ENCODE assay signal across 11 mouse cellular contexts in the genomic region with DNA sequence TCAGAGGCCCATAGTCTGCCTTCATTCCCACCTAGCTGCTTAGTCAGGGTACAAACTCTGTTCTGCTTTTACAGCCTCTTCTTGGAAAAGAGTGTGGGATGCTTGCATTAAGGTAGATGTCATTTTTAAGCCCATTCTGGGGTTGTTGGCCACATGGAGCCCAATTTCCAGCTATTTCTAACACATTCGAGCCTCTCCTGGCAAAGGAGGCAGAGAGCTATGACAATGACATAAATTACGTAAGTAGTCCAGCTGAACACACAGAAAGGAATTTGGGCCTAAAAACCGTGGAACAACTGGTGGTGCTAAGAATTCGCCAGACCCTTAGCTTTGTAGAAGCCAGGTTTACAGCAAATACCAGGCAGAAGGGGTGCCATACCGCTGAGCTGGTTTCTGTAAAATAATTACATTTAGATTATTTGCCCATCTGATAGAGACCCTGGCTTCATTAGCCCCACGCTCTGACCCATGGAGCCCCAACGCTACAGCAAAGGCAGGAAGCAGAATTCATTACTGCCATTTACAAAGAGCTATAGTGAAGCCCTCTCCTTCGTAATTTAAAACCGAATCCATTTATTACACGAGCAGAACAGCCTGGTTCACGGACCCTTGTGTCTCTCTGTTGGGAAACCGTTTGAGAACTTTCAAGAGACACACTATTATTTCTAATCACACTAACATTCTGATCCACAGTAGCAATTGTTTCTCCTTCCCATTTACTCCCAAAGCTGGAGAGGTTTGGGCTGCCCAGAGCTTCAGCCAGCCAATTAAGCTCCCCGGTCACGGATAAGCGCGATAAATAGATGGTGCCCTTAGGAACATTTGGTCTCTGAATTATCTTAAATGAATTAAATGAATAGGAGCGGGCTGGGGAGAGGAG. TPM values are rescaled to one million over a fixed set of nuclear protein-coding genes. Genes with fewer than 3 reads are reported as not detected.
DNase-seq lines count a peak whose midpoint lies in the region; ATAC-seq and TF ChIP-seq lines count a peak whose summit lies in the region.
"Had no signal": no experiment of that assay in that cellular context is flagged by ENCODE, and none has a peak within 500 bp of the region (broad histone marks: within the 10 kb centered on the region; RNA-seq: fewer than 3 reads in every experiment).

No protein-coding gene starts in this region.

- no peak for TF ChIP-seq EP300 in liver, postnatal 0 days (IDR thresholded peaks at IDR 0.05; ENCODE audit: low read depth)

- no peaks in the 10 kb centered on the region for H3K36me3 ChIP-seq in neural tube, embryonic 11.5 days (ENCODE audit: control insufficient read depth, insufficient read depth, low read length)
- H3K36me3 ChIP-seq in forebrain, embryonic 13.5 days (ENCODE audit: poor library complexity, severe bottlenecking), result no peaks in the 10 kb centered on the region
- no peaks in the 10 kb centered on the region for H3K36me3 ChIP-seq in limb, embryonic 13.5 days
- H3K36me3 ChIP-seq in liver, postnatal 0 days (replicated peaks; ENCODE audit: insufficient read depth, low read length), result no peaks in the 10 kb centered on the region

- H3K4me3 ChIP-seq in neural tube, embryonic 11.5 days (ENCODE audit: low read depth, low read length), result no peak overlapping the region
- H3K4me3 ChIP-seq in forebrain, embryonic 13.5 days, result no peak overlapping the region
- H3K4me3 ChIP-seq in limb, embryonic 13.5 days, result no peak overlapping the region
- H3K4me3 ChIP-seq in liver, postnatal 0 days (ENCODE audit: low read depth, low read length), result no peak overlapping the region

- H3K4me2 ChIP-seq in neural tube, embryonic 11.5 days (ENCODE audit: low read depth), result no peak overlapping the region
- peak overlapping the region; percentile 45 for H3K4me2 ChIP-seq in forebrain, embryonic 13.5 days
- no peak overlapping the region for H3K4me2 ChIP-seq in limb, embryonic 13.5 days (replicated peaks)
- H3K4me2 ChIP-seq in liver, postnatal 0 days (ENCODE audit: low read depth, low read length), result no peak overlapping the region

- ATAC-seq in neural tube, embryonic 11.5 days (ENCODE audit: insufficient read depth, low FRiP score, low TSS enrichment), result no peak
- ATAC-seq in forebrain, embryonic 13.5 days, result peak; percentile 73
- ATAC-seq in limb, embryonic 13.5 days (ENCODE audit: low FRiP score, low read depth), result no peak
- no peak for ATAC-seq in liver, postnatal 0 days

- no peak overlapping the region for H3K9ac ChIP-seq in neural tube, embryonic 11.5 days (ENCODE audit: low read length)
- peak overlapping the region; percentile 50 for H3K9ac ChIP-seq in forebrain, embryonic 13.5 days
- H3K9ac ChIP-seq in limb, embryonic 13.5 days, result no peak overlapping the region
- H3K9ac ChIP-seq in liver, postnatal 0 days (replicated peaks), result no peak overlapping the region
- H3K9ac ChIP-seq: liver, embryonic 14.5 days had no signal

- H3K27ac ChIP-seq in neural tube, embryonic 11.5 days (ENCODE audit: low read depth, low read length), result peak overlapping the region; percentile 75
- H3K27ac ChIP-seq in forebrain, embryonic 13.5 days, result peak overlapping the region; percentile 87
- peak overlapping the region; percentile 59 for H3K27ac ChIP-seq in limb, embryonic 13.5 days
- H3K27ac ChIP-seq in liver, postnatal 0 days (ENCODE audit: low read depth), result no peak overlapping the region
- H3K27ac ChIP-seq: liver, embryonic 14.5 days had no signal

- DNase-seq in neural tube, embryonic 11.5 days (ENCODE audit: low spot score), result peak; percentile 45
- DNase-seq in neural tube, embryonic 10.5 days (ENCODE audit: extremely low spot score, low spot score), result no peak
- DNase-seq in natural killer cell, adult 2 months (ENCODE audit: low spot score in 2 of 2), result no peak
- DNase-seq in liver, postnatal 0 days, result no peak
- no peak for DNase-seq in heart, adult 9 months (ENCODE audit: low spot score in 2 of 2)
- DNase-seq: cerebellum, adult 8-10 months; kidney, postnatal 25 days; thymus, postnatal 25 days had no signal

- no peaks in the 10 kb centered on the region for H3K27me3 ChIP-seq in neural tube, embryonic 11.5 days (ENCODE audit: control insufficient read depth, insufficient read depth, low read length)
- no peaks in the 10 kb centered on the region for H3K27me3 ChIP-seq in forebrain, embryonic 13.5 days
- no peaks in the 10 kb centered on the region for H3K27me3 ChIP-seq in limb, embryonic 13.5 days
- no peaks in the 10 kb centered on the region for H3K27me3 ChIP-seq in liver, postnatal 0 days (ENCODE audit: insufficient read depth, low read length)

- WGBS in neural tube, embryonic 11.5 days, result 38% methylated on average over 17 of the region's 17 CpGs
- WGBS in forebrain, embryonic 13.5 days, result 21% methylated on average over 17 of the region's 17 CpGs
- 41% methylated on average over 17 of the region's 17 CpGs for WGBS in limb, embryonic 13.5 days
- WGBS in liver, postnatal 0 days (ENCODE audit: insufficient replicate concordance), result 72% methylated on average over 17 of the region's 17 CpGs

- peaks cover 12% of the 10 kb centered on the region for H3K4me1 ChIP-seq in neural tube, embryonic 11.5 days (ENCODE audit: control insufficient read depth, insufficient read depth, low read length)
- H3K4me1 ChIP-seq in forebrain, embryonic 13.5 days, result peaks cover 27% of the 10 kb centered on the region
- H3K4me1 ChIP-seq in limb, embryonic 13.5 days, result peaks cover 37% of the 10 kb centered on the region
- H3K4me1 ChIP-seq in liver, postnatal 0 days (ENCODE audit: insufficient read depth), result no peaks in the 10 kb centered on the region

- no peaks in the 10 kb centered on the region for H3K9me3 ChIP-seq in neural tube, embryonic 11.5 days (ENCODE audit: control insufficient read depth, low read length)
- H3K9me3 ChIP-seq in forebrain, embryonic 13.5 days (replicated peaks), result no peaks in the 10 kb centered on the region
- H3K9me3 ChIP-seq in limb, embryonic 13.5 days, result no peaks in the 10 kb centered on the region
- no peaks in the 10 kb centered on the region for H3K9me3 ChIP-seq in liver, postnatal 0 days (ENCODE audit: low read length)

- no peak for TF ChIP-seq CTCF in liver, postnatal 0 days (IDR thresholded peaks at IDR 0.05; ENCODE audit: low read depth)

RNA-seq across cellular contexts. Expression of a gene that starts 12.0 kb away (rescaled TPM):
- 2.1 and 3.6 TPM in 2 replicates for polyA plus RNA-seq in neural tube, embryonic 11.5 days (2014; fragmentation: Nextera tagmentation; extraction: Ambion mirVana)
- polyA plus RNA-seq in forebrain, embryonic 13.5 days (2015; fragmentation: Nextera tagmentation; extraction: Ambion mirVana), result 3.4 and 3.6 TPM in 2 replicates
- 2.3 and 2.7 TPM in 2 replicates for polyA plus RNA-seq in limb, embryonic 13.5 days (2015; fragmentation: Nextera tagmentation; extraction: Ambion mirVana)
- polyA plus RNA-seq in liver, postnatal 0 days (2015; fragmentation: Nextera tagmentation; extraction: Ambion mirVana), result 0.05 TPM in 1 of 2 replicates, not detected in the other

RNA-seq across cellular contexts. Expression of a gene that starts 30.6 kb away (rescaled TPM):
- polyA plus RNA-seq in neural tube, embryonic 11.5 days (2014; fragmentation: Nextera tagmentation; extraction: Ambion mirVana), result 0.50 TPM in 1 of 2 replicates, not detected in the other
- 0.10 and 0.14 TPM in 2 replicates for polyA plus RNA-seq in forebrain, embryonic 13.5 days (2015; fragmentation: Nextera tagmentation; extraction: Ambion mirVana)
- polyA plus RNA-seq in limb, embryonic 13.5 days (2015; fragmentation: Nextera tagmentation; extraction: Ambion mirVana), result 0.33 and 0.79 TPM in 2 replicates
- polyA plus RNA-seq in liver, postnatal 0 days (2015; fragmentation: Nextera tagmentation; extraction: Ambion mirVana), result not detected in 2 replicates

RNA-seq across cellular contexts. Expression of a gene that starts 38.8 kb away (rescaled TPM):
- 11.3 and 13.1 TPM in 2 replicates for polyA plus RNA-seq in neural tube, embryonic 11.5 days (2014; fragmentation: Nextera tagmentation; extraction: Ambion mirVana)
- 4.1 and 5.2 TPM in 2 replicates for polyA plus RNA-seq in forebrain, embryonic 13.5 days (2015; fragmentation: Nextera tagmentation; extraction: Ambion mirVana)
- polyA plus RNA-seq in limb, embryonic 13.5 days (2015; fragmentation: Nextera tagmentation; extraction: Ambion mirVana), result 10.4 and 11.1 TPM in 2 replicates
- polyA plus RNA-seq in liver, postnatal 0 days (2015; fragmentation: Nextera tagmentation; extraction: Ambion mirVana), result 0.63 and 2.1 TPM in 2 replicates

RNA-seq across cellular contexts. Expression of a gene that starts 58.8 kb away (rescaled TPM):
- polyA plus RNA-seq in neural tube, embryonic 11.5 days (2014; fragmentation: Nextera tagmentation; extraction: Ambion mirVana), result 0.35 TPM in 1 of 2 replicates, not detected in the other
- polyA plus RNA-seq in forebrain, embryonic 13.5 days (2015; fragmentation: Nextera tagmentation; extraction: Ambion mirVana), result 0.96 and 1.3 TPM in 2 replicates
- polyA plus RNA-seq in limb, embryonic 13.5 days (2015; fragmentation: Nextera tagmentation; extraction: Ambion mirVana), result 0.88 and 1.0 TPM in 2 replicates
- 0.15 and 2.7 TPM in 2 replicates for polyA plus RNA-seq in liver, postnatal 0 days (2015; fragmentation: Nextera tagmentation; extraction: Ambion mirVana)
